Mouse (Mus musculus) left cerebral cortex, postnatal 25 days (tissue): ENCODE data around the gene Mgmt. TPM values are rescaled to one million over a fixed set of nuclear protein-coding genes. Genes with fewer than 3 reads are reported as not detected.

Experiments used
- DNase-seq, 2 experiments: peaks; one replicate each; pipeline ENCODE4 v3.0.0; 2022; ENCODE audit warnings: low spot score in 2 of 2, mixed read lengths in 1 of 2
- intact Hi-C: fragments of 180-260 bp; cut with DNase I; formaldehyde crosslinking; loops from one replicate; pipeline ENCODE4 v1.15.1; 2025
- total RNA-seq, 2 experiments: library from RNA; stranded (reverse); gene quantifications; 2 replicates each; pipeline ENCODE4 v1.2.3; 2021

The Mgmt gene
- total RNA-seq, 2 experiments from 2014 or later: 0.78 to 0.87 TPM

- intact Hi-C loops: no loop called here
- no peak for DNase-seq
Observed at GRCm38 (mm10) chr7:136898005-136898404, 3.6 kb downstream of the Mgmt start.

GRCm38 (mm10) chr7:136908616-136909144, 14.3 kb downstream of the Mgmt start:
- intact Hi-C loops: no loop called here

DNA sequence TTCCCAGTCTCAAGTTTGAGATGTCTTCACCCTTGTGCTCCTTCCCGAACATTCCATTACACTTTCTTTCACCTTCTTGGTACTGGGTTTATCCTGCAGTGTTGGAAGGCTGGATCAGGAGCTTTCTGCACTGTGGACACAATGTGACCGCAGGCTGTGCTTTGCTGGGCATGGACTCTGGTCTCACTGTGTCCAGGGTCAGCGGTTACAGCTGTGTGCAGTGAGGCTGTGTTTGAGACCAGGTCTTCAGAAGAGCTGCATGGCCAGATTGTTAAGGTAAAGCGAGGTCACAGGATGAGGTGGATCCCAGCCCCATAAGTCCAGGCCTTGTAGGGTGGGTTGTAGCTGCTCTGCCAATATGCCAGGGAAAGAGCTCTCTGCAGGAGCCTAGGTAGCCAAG, 18.5 kb downstream of the Mgmt start:
- intact Hi-C loops: no loop called here
- no peak for DNase-seq

More at GRCm38 (mm10) chr7:136908616-136909144, 14.3 kb downstream of the Mgmt start:
- no peak for DNase-seq

DNA sequence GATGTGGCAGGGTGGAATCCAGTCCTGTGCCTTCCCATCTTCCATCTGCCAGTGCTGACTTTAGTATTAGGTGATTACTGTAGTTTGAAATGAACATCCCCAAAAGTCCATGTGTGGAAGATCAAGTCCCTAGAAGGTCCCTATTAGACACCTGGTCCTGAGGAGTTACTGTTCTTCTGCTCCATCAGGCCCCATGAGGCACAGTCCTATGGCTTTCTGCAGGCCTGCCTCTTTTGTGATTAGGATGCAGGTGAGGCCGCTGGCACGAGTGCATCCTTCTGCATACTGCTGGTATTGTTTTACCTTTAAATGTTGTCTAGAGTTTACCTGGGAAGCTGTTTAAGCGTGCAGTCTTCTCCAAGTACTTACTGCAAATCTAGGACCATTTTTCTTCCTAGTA, 21.6 kb downstream of the Mgmt start:
- intact Hi-C loops: no loop called here
- DNase-seq: no peak

DNA sequence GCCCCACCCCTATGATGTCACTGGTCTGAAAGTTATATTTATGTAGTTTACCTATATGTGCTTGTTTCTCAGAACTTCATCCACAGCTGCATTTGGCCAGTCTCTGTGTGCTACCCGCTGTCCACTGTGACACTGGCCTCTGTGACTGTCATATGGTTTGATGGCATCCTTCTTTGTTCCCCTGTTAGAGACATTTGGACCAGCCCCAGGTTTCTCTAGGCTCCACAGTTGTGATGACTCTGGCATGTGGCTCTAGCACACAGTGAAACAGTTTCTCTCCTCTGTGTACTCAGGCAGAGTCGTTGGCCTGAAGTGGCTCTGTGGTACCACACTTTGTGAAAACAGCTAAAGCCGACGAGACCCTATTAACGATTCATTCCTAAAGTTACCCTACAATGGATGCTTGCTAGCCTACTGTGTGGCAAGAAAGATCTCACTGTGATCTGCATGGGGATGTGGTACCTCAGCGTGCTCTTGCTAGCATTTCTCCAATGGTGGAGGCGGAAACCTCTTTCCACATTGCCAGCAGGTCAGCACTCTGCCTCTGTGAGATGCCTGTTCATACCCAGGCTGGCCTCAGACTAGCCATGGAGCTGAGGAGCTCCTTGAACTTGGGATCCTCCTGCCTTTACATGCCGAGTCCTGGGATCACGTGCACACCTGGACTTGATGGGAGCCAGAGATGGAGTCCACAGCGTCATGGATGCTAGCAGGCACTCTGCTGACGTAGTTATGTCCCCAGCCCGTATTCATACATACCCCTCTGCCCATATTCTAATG, 26.8 kb downstream of the Mgmt start:
- no peak for DNase-seq
- intact Hi-C loops: no loop called here

DNA sequence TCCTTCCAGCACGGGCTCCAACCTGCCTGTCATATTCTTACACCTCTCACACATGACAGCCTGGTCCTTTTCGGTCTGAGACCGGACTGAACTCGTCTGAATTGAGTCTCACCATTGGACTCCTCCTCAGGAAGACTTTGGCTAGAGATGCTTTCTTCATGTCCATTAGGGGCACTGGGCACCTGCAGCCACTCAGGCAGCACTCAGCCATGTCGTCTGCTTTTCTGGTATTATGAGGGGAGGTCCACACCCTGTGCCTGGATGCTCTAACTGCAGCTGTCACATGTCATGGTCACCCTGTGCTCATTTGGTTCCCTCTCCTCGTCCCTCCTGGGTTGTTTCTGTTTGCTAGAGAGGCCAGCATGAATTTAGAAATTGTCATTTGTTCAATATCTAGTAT, 27.8 kb downstream of the Mgmt start:
- intact Hi-C loops: no loop called here

GRCm38 (mm10) chr7:136924610-136925260, 30.3 kb downstream of the Mgmt start:
- intact Hi-C loops: no loop called here
- DNase-seq: no peak

More for the DNA sequence above, 27.8 kb downstream of the Mgmt start:
- DNase-seq: no peak

DNA sequence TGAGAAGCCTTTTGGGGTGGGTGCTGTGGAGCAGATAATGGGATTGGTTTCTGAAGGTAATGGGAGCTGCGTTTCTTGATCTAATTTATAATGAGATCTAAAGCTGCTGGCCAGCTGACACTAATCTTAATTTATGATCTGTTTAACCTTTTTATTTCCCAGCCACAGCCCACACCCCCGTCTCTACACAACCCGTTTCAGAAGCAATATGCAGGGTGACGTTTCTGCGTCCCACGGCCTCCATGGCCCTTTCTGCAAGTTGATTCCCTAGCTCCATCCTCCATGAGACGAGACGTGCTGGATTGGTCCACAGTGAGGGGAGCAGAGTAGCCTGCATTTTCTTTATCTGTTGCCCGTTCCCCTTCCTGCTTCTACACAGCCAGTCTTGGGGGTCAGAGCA, 31.8 kb downstream of the Mgmt start:
- DNase-seq: no peak
- intact Hi-C loops: no loop called here

GRCm38 (mm10) chr7:136930451-136930850, 36.0 kb downstream of the Mgmt start:
- intact Hi-C loops: no loop called here
- no peak for DNase-seq

DNA sequence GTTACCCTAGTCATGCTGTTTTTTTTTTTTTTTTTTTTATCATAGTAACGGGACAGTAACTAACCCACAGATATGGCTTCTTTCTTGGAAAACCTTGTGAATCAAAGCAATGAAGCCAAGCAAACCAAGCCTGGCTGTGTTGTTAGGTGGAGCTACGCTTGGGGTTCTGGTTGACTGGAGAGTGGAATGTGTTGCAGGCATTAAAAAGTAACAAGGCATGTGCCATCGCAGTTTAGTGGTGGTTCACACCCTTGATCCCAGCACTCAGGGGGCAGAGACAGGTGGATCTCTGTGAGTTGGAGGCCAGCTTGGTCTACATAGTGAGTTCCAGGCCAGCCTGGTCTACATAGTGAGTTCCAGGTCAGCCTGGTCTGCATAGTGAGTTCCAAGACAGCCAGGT, 39.0 kb downstream of the Mgmt start:
- no peak for DNase-seq
- intact Hi-C loops: no loop called here

- intact Hi-C loops: no loop called here
- no peak for DNase-seq
Observed at GRCm38 (mm10) chr7:136934336-136934735, 39.9 kb downstream of the Mgmt start.

DNA sequence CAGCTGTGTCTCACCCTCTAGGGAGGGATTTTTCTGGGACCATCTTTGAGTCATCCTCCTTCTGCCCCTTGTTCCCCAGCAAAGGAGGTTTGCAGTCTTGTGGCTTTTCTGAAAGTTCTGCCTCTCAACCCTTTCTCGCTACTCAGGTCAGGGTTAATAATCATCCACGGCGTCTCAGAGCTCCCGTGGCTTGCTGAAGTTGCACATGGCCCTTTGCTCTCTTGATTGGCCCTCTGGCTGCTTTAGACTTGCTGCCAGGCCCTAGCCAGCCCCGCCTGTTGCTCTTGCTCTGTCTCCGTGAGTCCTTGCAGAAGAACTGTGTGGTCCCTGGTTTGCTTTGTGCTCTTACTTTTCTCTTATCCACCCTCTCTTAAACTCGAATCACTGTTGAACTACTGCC, 40.4 kb downstream of the Mgmt start:
- no peak for DNase-seq
- intact Hi-C loops: no loop called here

GRCm38 (mm10) chr7:136938371-136938770, 44.0 kb downstream of the Mgmt start:
- no peak for DNase-seq
- intact Hi-C loops: no loop called here

DNA sequence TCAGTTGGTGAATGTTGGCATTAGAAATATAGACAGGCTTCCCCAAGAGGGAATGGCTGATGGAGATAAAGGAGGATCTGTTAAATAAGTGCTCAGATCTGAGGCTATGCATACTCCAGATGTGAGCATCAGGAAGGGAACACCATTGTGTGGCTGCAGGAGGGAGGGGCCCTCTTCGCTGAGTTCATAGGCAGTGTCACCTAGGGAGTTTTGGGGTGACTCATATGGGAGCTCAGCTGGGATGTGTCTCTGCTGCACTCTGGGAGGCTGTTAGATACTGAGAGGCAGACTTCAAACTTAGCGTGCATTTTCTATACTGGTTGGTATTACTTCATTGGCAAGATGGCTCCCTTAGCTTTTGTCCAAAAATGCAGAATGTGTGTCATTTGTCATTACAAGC, 48.0 kb downstream of the Mgmt start:
- intact Hi-C loops: no loop called here
- DNase-seq: no peak

DNA sequence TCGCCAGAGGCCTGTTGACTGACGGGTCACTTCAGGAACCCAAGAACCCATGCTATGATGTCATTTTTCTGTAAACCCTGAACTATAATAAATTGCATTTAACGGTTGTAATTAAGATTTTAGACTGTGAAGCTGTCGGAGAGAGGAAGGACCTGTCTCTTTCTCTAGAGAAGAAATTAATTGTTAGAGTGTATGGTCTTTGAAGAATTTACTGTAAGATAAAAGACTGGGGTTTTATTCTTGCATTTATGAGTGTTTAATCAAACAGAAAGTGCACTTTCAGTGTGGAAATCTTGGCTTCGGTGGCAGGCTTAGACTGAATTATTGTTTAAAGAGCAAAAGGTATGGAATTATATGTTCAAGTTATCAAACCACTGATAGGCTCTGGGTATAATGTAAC, 49.5 kb downstream of the Mgmt start:
- no peak for DNase-seq
- intact Hi-C loops: no loop called here

DNA sequence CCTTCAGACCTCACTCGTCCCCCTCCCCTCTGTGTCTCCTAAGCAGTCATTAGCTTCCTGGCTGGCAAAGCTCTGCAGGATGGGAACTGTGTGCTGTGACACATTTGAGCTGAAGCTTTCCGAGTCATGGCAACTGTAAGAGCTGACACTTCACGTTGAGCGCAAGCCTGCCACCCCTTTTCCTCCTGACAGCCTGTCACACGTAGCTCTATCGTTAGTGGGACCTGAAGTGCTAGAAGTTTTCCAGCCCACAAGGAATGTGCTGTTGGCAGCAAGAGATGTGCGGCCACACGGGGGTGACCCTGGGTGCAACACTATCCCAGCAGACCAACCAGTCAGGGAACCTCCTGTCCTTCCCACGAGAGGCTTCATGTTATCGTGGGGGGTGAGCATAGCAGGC, 51.3 kb downstream of the Mgmt start:
- DNase-seq: peak; percentile 1 to 18
- intact Hi-C loops: no loop called here

GRCm38 (mm10) chr7:136946131-136946530, 51.7 kb downstream of the Mgmt start:
- peak in 1 of 2 experiments; percentile 32 for DNase-seq
- intact Hi-C loops: no loop called here

DNA sequence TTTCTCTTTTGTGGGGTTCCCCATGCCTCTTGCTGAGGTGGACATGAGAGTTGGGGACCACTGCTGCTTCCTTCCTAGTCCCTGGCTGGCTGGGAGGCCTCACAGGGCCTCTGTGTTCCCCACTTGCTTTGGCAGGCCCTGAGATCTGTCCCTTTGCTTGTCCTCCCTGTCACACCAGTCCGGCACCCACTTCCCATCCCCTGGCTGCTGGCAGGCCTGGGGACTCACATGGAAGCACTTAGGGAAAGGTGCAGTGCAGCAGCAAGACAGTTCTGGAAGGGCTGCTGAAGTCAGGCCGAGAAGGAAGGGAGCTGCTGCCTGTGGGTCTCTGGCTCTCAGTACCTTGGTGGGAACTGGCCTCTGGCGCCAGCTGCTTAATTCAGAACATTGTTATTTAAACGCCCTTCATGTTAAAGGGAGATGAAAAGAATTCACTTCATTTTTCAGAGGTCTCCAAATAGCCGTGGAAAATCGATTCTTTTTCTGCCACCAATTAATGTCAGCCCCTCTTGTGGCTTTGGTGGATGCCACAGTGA, 53.9 kb downstream of the Mgmt start:
- intact Hi-C loops: no loop called here
- no peak for DNase-seq

DNA sequence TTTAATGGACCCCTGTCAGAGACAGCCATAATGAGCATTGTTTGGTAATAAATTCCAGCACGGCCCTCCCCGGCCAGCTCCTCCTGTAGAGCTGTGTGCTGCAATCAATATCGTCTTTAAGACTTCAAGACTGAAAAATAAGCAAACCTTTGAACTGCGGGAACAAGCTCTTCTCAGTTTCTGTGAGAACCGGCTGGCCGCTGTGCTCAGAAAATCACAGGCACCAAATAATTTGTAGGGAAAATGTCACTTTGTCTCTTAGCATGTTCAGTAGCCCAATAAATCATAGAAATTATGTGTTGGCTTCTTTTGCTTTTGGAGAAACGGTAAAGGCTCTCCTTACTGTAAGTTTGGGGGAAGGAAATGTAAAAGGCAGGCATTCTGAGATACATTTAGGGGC, 58.2 kb downstream of the Mgmt start:
- no peak for DNase-seq
- intact Hi-C loops: no loop called here

- intact Hi-C loops: no loop called here
- DNase-seq: no peak
Observed at GRCm38 (mm10) chr7:136953251-136953650, 58.8 kb downstream of the Mgmt start.

DNA sequence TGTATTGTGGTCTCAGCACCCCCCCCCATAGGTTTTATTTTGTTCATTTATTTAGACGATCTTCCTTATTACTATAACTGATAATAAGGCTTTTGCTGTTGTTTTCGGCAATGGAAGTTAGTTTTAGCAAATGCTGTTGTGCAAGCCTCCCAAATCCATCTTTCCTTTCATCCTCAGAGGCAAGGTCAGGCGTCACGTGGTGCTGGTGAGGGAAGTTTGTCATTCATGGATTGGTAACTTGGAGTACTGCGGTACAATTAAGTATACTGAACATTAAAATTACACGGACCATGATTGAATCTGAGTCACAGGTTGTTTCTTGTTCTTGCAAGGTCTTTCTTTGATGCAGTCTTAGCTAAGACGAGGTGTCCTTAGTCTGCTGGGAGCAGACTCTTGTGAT, 77.9 kb downstream of the Mgmt start:
- intact Hi-C loops: no loop called here
- DNase-seq: no peak
